Mouse (Mus musculus) heart, embryonic 16.5 days (tissue): ENCODE data around the gene Exd2. TPM values are rescaled to one million over a fixed set of nuclear protein-coding genes. Genes with fewer than 3 reads are reported as not detected.

Experiments
- polyA plus RNA-seq: library from polyadenylated mRNA; unstranded; fragments of >200 nt; fragmentation: Nextera tagmentation; extraction: Ambion mirVana; gene quantifications from 2 replicates; pipeline ENCODE4 v1.2.1, GENCODE M21; 2015

The Exd2 gene
- polyA plus RNA-seq, 1 experiment from 2014 or later: 17.0 TPM

Other genes starting within 250 kb of the Exd2 start
- 31.0 and 33.1 TPM in 2 replicates for gene Actn1, start 202.7 kb upstream of the Exd2 start, polyA plus RNA-seq
- 9.6 and 12.4 TPM in 2 replicates for gene Dcaf5, start 26.5 kb upstream of the Exd2 start, polyA plus RNA-seq
- gene Galnt16, start 55.2 kb downstream of the Exd2 start, polyA plus RNA-seq: 6.0 and 6.6 TPM in 2 replicates
- 17.5 and 17.6 TPM in 2 replicates for gene Slc39a9, start 180.8 kb downstream of the Exd2 start, polyA plus RNA-seq
- 157 and 171 TPM in 2 replicates for gene Erh, start 181.2 kb downstream of the Exd2 start, polyA plus RNA-seq
- 0.28 and 0.65 TPM in 2 replicates for gene Plekhd1, start 229.5 kb downstream of the Exd2 start, polyA plus RNA-seq